Mouse (Mus musculus): ENCODE data around the gene 4933427D14Rik.

The 4933427D14Rik gene

GRCm38 (mm10) chr11:72207204-72207833 lies at the start of gene 4933427D14Rik, which contains the start of gene Txndc17:
4933427D14Rik (minus strand) TSS chr11:72207459.
Txndc17 (plus strand) TSS chr11:72207547.
- DNase-seq, result peak; percentile 89 to 92

- no peak for DNase-seq
Observed at GRCm38 (mm10) chr11:72256441-72256840, 49.2 kb upstream of the 4933427D14Rik start.

GRCm38 (mm10) chr11:72255629-72256028 lies 48.4 kb upstream of the 4933427D14Rik start:
- DNase-seq, result no peak

- no peak for DNase-seq
Observed at GRCm38 (mm10) chr11:72245196-72245753, 38.0 kb upstream of the 4933427D14Rik start.

GRCm38 (mm10) chr11:72240062-72240860 lies 33.0 kb upstream of the 4933427D14Rik start:
- DNase-seq, result no peak

GRCm38 (mm10) chr11:72234013-72234412 lies 26.8 kb upstream of the 4933427D14Rik start:
- DNase-seq, result no peak

- no peak for DNase-seq
Observed at GRCm38 (mm10) chr11:72232991-72233390, 25.7 kb upstream of the 4933427D14Rik start.

- DNase-seq, result no peak
Observed at GRCm38 (mm10) chr11:72232068-72232467, 24.8 kb upstream of the 4933427D14Rik start.

- no peak for DNase-seq
Observed at GRCm38 (mm10) chr11:72228513-72228912, 21.3 kb upstream of the 4933427D14Rik start.

GRCm38 (mm10) chr11:72226901-72227300 lies 19.6 kb upstream of the 4933427D14Rik start:
- no peak for DNase-seq

GRCm38 (mm10) chr11:72226020-72226791 lies 18.9 kb upstream of the 4933427D14Rik start:
- no peak for DNase-seq

GRCm38 (mm10) chr11:72224865-72225264 lies 17.6 kb upstream of the 4933427D14Rik start:
- DNase-seq, result peak; percentile 53 to 83

GRCm38 (mm10) chr11:72223414-72223813 lies 16.2 kb upstream of the 4933427D14Rik start:
- DNase-seq, result no peak

- DNase-seq, result peak; percentile 18 to 63
Observed at GRCm38 (mm10) chr11:72221278-72221677, 14.0 kb upstream of the 4933427D14Rik start.

GRCm38 (mm10) chr11:72217116-72217515 lies 9.9 kb upstream of the 4933427D14Rik start:
- DNase-seq, result no peak

- DNase-seq, result peak; percentile 88 to 90
Observed at GRCm38 (mm10) chr11:72215410-72215797, 8.1 kb upstream of the 4933427D14Rik start, which contains the start of gene Med31. Med31 (minus strand) TSS chr11:72215592.

- DNase-seq, result peak; percentile 94 to 96
Observed at GRCm38 (mm10) chr11:72214591-72215409, 7.5 kb upstream of the 4933427D14Rik start.

- peak; percentile 60 to 64 for DNase-seq
Observed at GRCm38 (mm10) chr11:72207834-72208377, 647 bp upstream of the 4933427D14Rik start.

- DNase-seq, result peak in 1 of 2 experiments; percentile 16
Observed at GRCm38 (mm10) chr11:72206341-72207203, 687 bp downstream of the 4933427D14Rik start, which contains the start of gene Gm43951. Gm43951 (minus strand) TSS chr11:72206840.

GRCm38 (mm10) chr11:72205256-72205655 lies 2.0 kb downstream of the 4933427D14Rik start:
- no peak for DNase-seq

Data from kidney, adult 8-10 months (tissue).